Mouse (Mus musculus): ENCODE results near the gene Slc17a8. TPM values are rescaled to one million over a fixed set of nuclear protein-coding genes. Genes with fewer than 3 reads are reported as not detected.
"Not testable (repeated sequence)": the region's sequence is repeated elsewhere in the genome, so short reads cannot be mapped to it uniquely, and the experiment has no call there.

Gene Slc17a8
- 1 to 10 TPM; 3.5 to 5.4 TPM for total RNA-seq (2021)
- long read RNA-seq, experiment 1, partial matches to known transcripts, result 0 of 1 reads
- long read RNA-seq, experiment 1, other reads (novel, unspliced or antisense), result 1 of 1 reads
- long read RNA-seq, experiment 2, partial matches to known transcripts, result 0 of 1 reads
- long read RNA-seq, experiment 2, other reads (novel, unspliced or antisense), result 1 of 1 reads

- no peak for DNase-seq (ENCODE audit: low spot score in 2 of 2)
These were observed at the start of gene Slc17a8 for GRCm38 (mm10) chr10:89621129-89621528. Slc17a8 (minus strand) TSS chr10:89621253.

DNA sequence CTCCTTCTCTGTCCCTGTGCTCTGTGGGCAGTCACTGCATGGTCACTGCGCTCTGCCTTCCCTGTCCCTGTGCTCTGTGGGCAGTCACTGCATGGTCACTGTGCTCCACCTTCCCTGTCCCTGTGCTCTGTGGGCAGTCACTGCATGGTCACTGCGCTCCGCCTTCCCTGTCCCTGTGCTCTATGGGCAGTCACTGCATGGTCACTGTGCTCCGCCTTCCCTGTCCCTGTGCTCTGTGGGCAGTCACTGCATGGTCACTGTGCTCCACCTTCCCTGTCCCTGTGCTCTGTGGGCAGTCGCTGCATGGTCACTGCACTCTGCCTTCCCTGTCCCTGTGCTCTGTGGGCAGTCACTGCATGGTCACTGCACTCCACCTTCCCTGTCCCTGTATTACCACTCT is 49.3 kb upstream of the Slc17a8 start:
- DNase-seq (ENCODE audit: low spot score in 2 of 2), result not testable (repeated sequence)

DNA sequence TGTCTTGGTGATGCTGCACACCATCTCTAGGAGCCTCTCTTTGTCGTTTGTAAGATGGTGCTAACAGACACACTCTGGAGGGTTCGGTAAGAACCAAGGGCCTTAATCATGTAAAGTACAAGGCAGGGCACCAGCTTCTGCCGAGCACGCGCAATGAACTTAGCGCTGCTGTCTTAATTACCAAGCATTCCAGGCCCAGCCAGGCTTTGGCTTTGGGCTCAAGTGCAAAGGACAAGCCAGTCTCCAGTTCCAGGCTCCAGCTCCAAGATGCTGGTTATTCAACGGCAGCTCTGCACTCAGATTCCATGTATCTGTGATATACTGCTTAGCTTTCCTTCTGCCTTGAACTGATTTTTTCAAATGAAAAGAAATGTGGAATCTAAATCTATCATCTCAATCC is 46.5 kb upstream of the Slc17a8 start:
- no peak for DNase-seq (ENCODE audit: low spot score in 2 of 2)

GRCm38 (mm10) chr10:89665679-89666078 is 44.6 kb upstream of the Slc17a8 start:
- DNase-seq (ENCODE audit: low spot score in 2 of 2), result no peak

- DNase-seq (ENCODE audit: low spot score in 2 of 2), result no peak
These were observed 44.1 kb upstream of the Slc17a8 start for GRCm38 (mm10) chr10:89664977-89665645.

GRCm38 (mm10) chr10:89656366-89656765 is 35.3 kb upstream of the Slc17a8 start:
- peak in 1 of 2 experiments; percentile 37 for DNase-seq (ENCODE audit: low spot score in 2 of 2)

DNA sequence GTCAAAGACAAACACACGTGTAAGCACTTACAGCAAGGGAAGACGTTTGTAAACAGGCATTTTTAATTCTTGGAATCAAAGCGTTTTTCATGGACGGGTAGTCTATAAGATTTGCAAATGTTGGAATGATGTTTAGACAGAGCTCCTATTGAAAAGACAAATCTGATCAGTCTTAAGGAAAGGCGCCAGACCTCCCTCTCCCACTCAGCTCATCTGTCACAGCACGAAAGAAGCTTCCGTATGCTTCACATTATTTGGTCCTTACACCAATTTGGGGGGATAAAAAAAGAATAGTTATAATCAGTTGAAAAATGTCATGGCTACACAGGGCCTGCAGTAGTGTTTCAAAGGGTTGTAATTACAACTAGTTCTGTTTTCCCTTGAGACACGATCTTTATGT is 31.9 kb upstream of the Slc17a8 start:
- peak in 1 of 2 experiments; percentile 37 for DNase-seq (ENCODE audit: low spot score in 2 of 2)

DNA sequence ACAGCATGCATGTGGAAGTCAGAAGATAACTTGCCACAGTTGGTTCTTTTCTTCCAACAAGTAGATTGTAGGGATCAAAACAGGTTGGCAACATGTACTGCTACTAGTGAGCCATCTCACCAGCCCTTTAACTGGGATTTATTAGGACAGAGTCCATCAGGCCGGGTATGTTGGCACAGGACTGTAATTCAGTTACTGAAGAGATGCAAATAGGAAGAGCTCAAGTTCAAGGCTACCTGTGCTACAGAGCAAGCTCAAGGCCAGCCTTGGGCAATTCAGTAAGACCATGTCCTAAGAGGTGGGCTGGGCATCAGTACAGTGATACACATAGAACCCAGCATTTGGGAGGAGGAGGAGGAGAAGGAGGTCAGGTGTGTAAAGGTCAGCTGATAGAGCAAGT is 30.6 kb upstream of the Slc17a8 start:
- no peak for DNase-seq (ENCODE audit: low spot score in 2 of 2)

DNA sequence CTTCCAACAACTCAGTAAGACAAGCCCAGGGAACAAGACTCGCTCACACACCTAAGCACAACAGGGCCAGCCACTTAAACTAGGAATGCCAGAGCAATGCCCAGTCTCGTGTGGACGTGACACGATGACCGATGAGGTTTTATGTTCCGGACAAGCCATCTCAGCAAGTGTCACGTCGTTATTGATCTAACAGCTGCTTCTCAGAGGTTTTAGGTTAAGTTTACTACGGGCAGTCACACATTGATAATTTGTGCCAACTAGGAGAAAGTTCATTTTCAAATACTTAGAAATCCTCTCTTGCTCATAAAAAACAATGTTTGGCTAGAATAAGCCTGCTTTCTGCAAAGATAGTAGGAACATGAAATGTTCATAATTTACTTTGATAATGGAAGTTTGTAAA is 25.9 kb upstream of the Slc17a8 start:
- DNase-seq (ENCODE audit: low spot score in 2 of 2), result no peak

- DNase-seq (ENCODE audit: low spot score in 2 of 2), result no peak
These were observed 15.9 kb upstream of the Slc17a8 start for GRCm38 (mm10) chr10:89637001-89637400.

GRCm38 (mm10) chr10:89635018-89635417 is 14.0 kb upstream of the Slc17a8 start:
- DNase-seq (ENCODE audit: low spot score in 2 of 2), result peak in 1 of 2 experiments; percentile 29

DNA sequence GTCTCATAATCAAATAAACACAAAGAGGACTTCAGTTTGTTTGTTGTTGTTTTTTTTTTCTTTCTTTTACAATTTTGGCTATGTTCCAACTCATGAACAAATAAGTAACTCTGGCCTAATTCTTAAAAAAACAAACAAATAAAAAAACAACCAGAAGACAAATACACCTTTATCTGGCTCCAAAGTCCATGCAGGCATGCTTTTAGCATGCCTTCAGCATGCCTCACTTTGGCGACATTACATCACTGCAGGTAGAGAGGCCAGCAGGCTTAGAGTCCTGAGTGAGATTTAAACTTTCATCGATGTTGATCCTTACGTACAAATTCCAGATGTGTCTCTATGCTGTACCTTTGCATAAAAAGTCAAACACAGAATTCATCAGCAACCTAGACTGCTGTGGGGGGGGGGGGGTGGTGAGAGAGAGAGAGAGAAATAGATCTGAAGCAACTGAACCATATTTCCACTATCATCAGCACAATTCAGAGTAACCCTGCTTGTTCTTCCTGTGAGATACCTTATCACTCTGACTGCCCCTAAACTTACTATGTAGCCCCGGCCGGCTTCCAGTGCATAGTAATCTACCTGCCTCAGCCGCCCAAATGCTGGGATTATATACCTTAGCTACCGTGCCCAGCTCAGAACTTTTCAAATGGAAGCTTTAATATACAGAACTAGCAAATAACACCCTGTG is 12.8 kb upstream of the Slc17a8 start:
- no peak for DNase-seq (ENCODE audit: low spot score in 2 of 2)

GRCm38 (mm10) chr10:89633121-89633520 is 12.1 kb upstream of the Slc17a8 start:
- no peak for DNase-seq (ENCODE audit: low spot score in 2 of 2)

- DNase-seq (ENCODE audit: low spot score in 2 of 2), result no peak
These were observed 10.8 kb upstream of the Slc17a8 start for GRCm38 (mm10) chr10:89631831-89632230.

DNA sequence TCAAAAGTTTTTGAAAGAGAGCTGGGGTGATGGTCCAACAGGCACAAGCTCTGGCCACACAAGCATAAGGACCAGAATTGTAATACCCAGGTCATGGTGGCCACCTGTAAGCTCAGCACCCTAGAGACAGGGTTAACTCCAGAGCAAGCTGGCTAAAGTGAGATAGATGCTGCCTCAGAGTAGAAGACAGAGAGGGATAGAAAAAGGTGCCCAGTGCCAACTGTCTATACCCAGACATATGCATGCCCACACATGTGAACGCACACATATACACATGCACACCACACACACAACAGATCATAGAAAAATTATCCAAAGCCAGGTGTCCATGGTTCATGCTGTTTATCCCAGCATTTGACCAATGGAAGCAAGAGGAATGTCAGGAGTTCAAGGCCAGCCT is 9.5 kb upstream of the Slc17a8 start:
- DNase-seq (ENCODE audit: low spot score in 2 of 2), result no peak

GRCm38 (mm10) chr10:89630052-89630451 is 9.0 kb upstream of the Slc17a8 start:
- DNase-seq (ENCODE audit: low spot score in 2 of 2), result peak in 1 of 2 experiments; percentile 77

- no peak for DNase-seq (ENCODE audit: low spot score in 2 of 2)
These were observed 5.7 kb upstream of the Slc17a8 start for GRCm38 (mm10) chr10:89626714-89627113.

DNA sequence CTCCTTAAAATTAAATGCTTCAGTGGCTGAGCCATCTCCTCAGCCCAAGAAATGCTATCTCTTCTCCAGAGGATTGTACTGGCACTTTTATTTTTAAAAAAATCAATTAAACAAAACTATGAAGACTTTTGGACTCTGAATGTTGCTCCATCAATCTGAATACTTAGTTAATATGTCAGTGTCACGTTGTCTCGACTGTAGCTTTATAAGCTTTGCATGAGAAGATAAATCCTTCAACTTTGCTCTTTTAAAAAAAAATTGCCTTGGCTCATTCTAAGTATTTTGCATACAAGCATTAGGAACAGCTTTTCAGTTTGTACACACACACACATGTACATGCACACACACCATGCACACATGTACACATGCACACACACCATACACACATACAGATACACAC is 3.1 kb upstream of the Slc17a8 start:
- no peak for DNase-seq (ENCODE audit: low spot score in 2 of 2)

DNA sequence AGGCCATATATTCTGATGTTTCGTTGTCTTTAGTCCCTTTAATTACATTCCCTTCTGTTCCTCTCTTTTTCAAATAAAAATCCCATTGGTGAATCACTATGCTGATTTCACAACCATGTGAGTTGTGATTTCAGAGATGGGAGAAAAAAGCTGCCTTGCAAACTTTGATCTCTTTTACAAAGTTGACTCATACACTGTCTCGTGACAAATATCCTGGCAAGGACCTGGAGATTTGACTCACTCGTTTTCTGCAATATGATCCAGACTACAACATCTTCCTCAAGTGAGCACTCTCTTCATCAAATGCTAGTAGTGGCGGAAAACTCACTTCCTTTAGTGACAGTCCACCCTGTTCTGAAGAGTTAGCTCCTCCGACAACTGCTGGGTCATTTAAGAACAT is 21.7 kb downstream of the Slc17a8 start:
- no peak for DNase-seq (ENCODE audit: low spot score in 2 of 2)

GRCm38 (mm10) chr10:89597275-89597674 is 23.8 kb downstream of the Slc17a8 start:
- no peak for DNase-seq (ENCODE audit: low spot score in 2 of 2)

DNA sequence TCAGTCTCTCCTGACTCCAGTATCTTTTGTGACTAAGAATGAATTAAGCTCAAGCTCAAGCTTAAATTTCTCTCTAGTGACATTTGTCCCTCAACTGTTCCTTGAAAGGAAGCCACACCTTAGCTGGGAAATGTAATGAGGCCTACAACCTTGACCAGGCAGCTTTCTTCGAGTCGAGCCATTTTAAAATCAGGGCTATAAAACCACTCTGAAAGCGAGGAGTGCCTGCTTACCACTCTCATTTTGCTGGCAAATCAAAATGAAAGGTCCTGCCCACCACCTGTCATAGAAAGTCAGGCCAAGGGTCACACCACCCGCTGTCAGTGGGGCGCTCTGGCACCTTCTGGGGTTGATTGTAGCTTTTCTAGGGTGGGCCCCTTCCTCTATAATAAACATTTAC is 25.1 kb downstream of the Slc17a8 start:
- no peak for DNase-seq (ENCODE audit: low spot score in 2 of 2)

DNA sequence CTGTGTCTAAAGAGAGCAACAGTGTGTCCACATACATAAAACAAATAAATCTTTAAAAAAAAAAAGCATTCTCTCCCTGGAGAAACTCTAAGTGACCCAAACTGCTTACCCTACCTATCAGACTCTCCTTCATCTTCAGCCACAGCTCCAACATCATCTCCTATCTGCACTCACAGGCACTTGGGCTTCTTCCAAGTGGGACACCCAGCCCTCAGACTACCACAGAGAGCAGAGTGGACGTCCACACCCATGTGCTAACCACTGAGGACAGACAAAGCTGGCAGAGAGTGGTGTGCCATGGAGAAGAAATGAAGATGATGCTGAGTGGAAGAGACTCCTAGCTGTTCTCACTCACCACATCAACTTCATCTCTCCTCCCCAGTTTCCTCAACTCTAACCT is 25.5 kb downstream of the Slc17a8 start:
- DNase-seq (ENCODE audit: low spot score in 2 of 2), result no peak

DNA sequence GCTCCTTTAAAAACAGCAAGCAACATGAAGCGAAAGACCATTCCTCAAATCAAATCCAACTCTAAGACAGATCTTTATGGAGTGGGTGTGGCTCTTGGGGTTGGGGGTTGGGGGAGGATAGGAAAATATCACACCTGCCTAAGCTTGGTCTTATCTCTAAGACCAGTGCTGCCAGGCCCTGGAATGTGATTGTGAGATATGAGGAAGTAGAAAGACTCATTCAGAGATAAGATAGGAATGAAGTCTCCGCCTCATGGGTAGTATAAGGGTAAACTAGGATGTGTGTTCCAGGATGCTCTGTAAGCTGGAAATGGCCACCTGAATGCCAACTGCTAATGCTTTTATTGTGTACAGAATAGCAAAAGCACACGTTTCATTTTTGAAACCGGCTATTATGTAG is 26.7 kb downstream of the Slc17a8 start:
- no peak for DNase-seq (ENCODE audit: low spot score in 2 of 2)
